Mouse (Mus musculus): ENCODE results near the gene Cnnm2. TPM values are rescaled to one million over a fixed set of nuclear protein-coding genes. Genes with fewer than 3 reads are reported as not detected.

The Cnnm2 gene
- polyA plus RNA-seq, 1 experiment from 2014 or later: 2.7 TPM

DNA sequence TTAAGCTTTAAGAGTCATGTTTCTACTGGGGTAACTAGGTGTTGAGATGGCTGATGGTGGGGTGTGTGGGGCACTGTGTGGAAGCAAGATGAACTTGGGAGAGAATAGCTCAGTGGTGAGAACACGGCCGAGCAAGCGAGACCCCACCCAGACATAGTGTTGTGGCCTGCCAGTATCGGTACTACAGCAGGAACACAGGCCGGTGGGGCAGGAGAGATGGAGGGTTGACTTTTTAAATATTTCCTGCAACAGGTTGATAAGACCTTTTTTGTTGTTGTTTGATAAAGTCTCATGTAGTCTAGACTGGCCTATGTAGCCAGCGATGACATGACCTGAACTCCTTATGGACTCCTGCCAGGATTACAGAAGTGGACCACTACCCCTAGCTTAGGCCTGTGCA is 139.4 kb downstream of the Cnnm2 start:
- WGBS: 65% methylated on average over 6 of the region's 6 CpGs
- ATAC-seq (replicated peaks; ENCODE audit: extremely low read depth, insufficient read depth, low FRiP score): no peak
- H3K9ac ChIP-seq (ENCODE audit: low read length): no peak overlapping the region
- H3K4me3 ChIP-seq (ENCODE audit: low read length): no peak overlapping the region
- H3K4me2 ChIP-seq (ENCODE audit: low read depth, low read length): no peak overlapping the region
- peaks cover 27% of the 10 kb centered on the region for H3K36me3 ChIP-seq (ENCODE audit: control insufficient read depth, insufficient read depth)
- no peak overlapping the region for H3K27ac ChIP-seq (ENCODE audit: low read length)
- H3K27me3 ChIP-seq (ENCODE audit: control insufficient read depth, insufficient read depth, low read length): no peaks in the 10 kb centered on the region
- H3K9me3 ChIP-seq (replicated peaks; ENCODE audit: control insufficient read depth, low read length): peaks cover 5% of the 10 kb centered on the region
- H3K4me1 ChIP-seq (ENCODE audit: control insufficient read depth, insufficient read depth, low read length): peaks cover 14% of the 10 kb centered on the region

DNA sequence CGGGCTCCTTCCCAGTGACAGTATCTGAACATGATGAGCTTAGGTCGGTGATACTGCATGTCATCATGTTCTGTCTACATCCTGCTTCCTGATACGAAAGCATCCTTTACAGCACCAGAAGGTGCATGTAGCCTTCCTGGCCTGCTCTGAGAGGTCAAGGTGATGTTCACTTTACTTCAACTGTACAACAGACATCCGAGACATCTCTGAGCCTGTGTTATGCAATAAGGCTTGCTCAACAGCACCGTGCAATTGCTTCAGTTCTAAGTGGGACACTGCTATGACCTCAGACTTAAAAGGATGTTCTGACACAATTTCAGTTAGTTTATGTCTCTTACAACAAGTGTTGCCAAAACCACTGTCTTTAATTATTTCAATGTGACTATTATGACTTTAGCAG is 139.9 kb downstream of the Cnnm2 start:
- H3K27ac ChIP-seq (ENCODE audit: low read length): no peak overlapping the region
- H3K36me3 ChIP-seq (ENCODE audit: control insufficient read depth, insufficient read depth): peaks cover 23% of the 10 kb centered on the region
- ATAC-seq (replicated peaks; ENCODE audit: extremely low read depth, insufficient read depth, low FRiP score): no peak
- peaks cover 5% of the 10 kb centered on the region for H3K9me3 ChIP-seq (replicated peaks; ENCODE audit: control insufficient read depth, low read length)
- no peak overlapping the region for H3K4me3 ChIP-seq (ENCODE audit: low read length)
- H3K4me1 ChIP-seq (ENCODE audit: control insufficient read depth, insufficient read depth, low read length): peaks cover 14% of the 10 kb centered on the region
- 77% methylated on average over 5 of the region's 5 CpGs for WGBS
- no peak overlapping the region for H3K4me2 ChIP-seq (ENCODE audit: low read depth, low read length)
- H3K27me3 ChIP-seq (ENCODE audit: control insufficient read depth, insufficient read depth, low read length): no peaks in the 10 kb centered on the region
- H3K9ac ChIP-seq (ENCODE audit: low read length): no peak overlapping the region

DNA sequence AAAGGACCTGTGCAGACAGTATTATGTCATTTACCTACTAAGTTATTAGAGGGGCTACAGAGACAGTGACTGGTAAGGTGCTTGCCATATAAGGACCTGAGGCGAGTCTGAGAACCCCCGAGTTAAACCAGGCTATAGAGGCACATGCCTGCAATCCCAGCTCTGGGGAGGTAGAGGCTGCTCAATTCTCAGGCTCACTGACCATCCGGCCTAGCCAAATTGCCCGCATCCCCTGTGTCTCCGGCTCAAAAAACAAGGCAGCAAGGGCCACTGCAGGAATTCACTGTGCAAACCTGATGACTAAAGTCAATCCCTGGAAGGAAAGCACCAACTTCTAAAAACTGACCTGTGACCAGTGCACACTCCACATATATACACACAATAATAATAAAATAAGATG is 142.0 kb downstream of the Cnnm2 start:
- no peak overlapping the region for H3K4me2 ChIP-seq (ENCODE audit: low read depth, low read length)
- H3K4me1 ChIP-seq (ENCODE audit: control insufficient read depth, insufficient read depth, low read length): peaks cover 14% of the 10 kb centered on the region
- no peaks in the 10 kb centered on the region for H3K27me3 ChIP-seq (ENCODE audit: control insufficient read depth, insufficient read depth, low read length)
- peaks cover 11% of the 10 kb centered on the region for H3K36me3 ChIP-seq (ENCODE audit: control insufficient read depth, insufficient read depth)
- ATAC-seq (replicated peaks; ENCODE audit: extremely low read depth, insufficient read depth, low FRiP score): no peak
- WGBS: 85% methylated on average over 5 of the region's 5 CpGs
- no peaks in the 10 kb centered on the region for H3K9me3 ChIP-seq (replicated peaks; ENCODE audit: control insufficient read depth, low read length)
- no peak overlapping the region for H3K27ac ChIP-seq (ENCODE audit: low read length)
- no peak overlapping the region for H3K4me3 ChIP-seq (ENCODE audit: low read length)
- no peak overlapping the region for H3K9ac ChIP-seq (ENCODE audit: low read length)

DNA sequence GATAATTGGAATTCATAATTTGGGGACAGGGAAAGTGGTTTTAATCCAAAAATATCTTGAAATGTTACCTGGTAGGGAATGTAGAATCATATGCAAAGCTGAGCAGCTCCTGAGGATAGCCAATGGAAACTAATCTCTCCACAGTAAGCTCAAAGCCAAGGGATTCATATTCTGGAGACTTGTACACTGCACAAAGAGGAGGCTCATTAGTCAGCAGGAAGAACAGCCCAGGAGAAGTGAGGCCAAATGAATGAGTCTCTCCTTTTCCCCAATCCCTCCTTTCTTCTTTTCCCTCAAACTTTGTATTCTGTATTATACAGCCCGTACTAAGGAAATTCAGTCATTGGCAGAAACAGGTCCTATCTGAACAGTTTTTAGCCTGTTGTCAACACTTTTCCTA is 143.5 kb downstream of the Cnnm2 start:
- H3K36me3 ChIP-seq (ENCODE audit: control insufficient read depth, insufficient read depth): peaks cover 9% of the 10 kb centered on the region; the same call in 1 of the 2 replicates

DNA sequence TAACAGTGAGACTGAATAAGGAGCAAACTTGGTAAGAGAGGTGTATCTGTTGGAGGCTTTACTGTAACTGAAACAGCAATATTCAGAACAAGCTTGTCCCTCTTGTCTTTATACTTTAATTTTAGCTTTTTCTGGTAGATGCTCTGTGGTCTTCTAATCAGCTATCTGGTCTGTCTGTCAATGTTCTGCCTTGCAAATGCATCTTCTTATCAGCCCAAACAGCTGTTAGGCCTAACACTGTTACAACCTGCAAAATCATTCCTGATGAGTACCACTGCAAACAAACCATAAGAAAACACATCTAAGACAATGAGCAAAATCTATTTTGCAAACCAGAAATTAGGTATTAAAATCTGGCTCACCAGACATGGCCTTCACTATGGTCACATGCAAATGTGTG is 144.0 kb downstream of the Cnnm2 start:
- Histone ChIP-seq H3K4me1 (ENCODE audit: control insufficient read depth, insufficient read depth, low read length) (peaks cover 4% of the 10 kb centered on the region), H3K9me3 (replicated peaks; ENCODE audit: control insufficient read depth, low read length) (no peaks in the 10 kb centered on the region), H3K9ac (ENCODE audit: low read length) (no peak overlapping the region), H3K4me2 (ENCODE audit: low read depth, low read length) (no peak overlapping the region), H3K36me3 (ENCODE audit: control insufficient read depth, insufficient read depth) (peaks cover 9% of the 10 kb centered on the region; the same call in 1 of the 2 replicates), H3K27me3 (ENCODE audit: control insufficient read depth, insufficient read depth, low read length) (no peaks in the 10 kb centered on the region), H3K27ac (ENCODE audit: low read length) (no peak overlapping the region), H3K4me3 (ENCODE audit: low read length) (no peak overlapping the region)
- ATAC-seq (replicated peaks; ENCODE audit: extremely low read depth, insufficient read depth, low FRiP score): no peak

More for the DNA sequence above, 143.5 kb downstream of the Cnnm2 start:
- Histone ChIP-seq H3K4me2 (ENCODE audit: low read depth, low read length) (no peak overlapping the region), H3K27ac (ENCODE audit: low read length) (no peak overlapping the region), H3K4me1 (ENCODE audit: control insufficient read depth, insufficient read depth, low read length) (peaks cover 7% of the 10 kb centered on the region), H3K9me3 (replicated peaks; ENCODE audit: control insufficient read depth, low read length) (no peaks in the 10 kb centered on the region), H3K4me3 (ENCODE audit: low read length) (no peak overlapping the region), H3K9ac (ENCODE audit: low read length) (no peak overlapping the region), H3K27me3 (ENCODE audit: control insufficient read depth, insufficient read depth, low read length) (no peaks in the 10 kb centered on the region)
- no peak for ATAC-seq (replicated peaks; ENCODE audit: extremely low read depth, insufficient read depth, low FRiP score)
- WGBS: 83% methylated on average over 1 of the region's 1 CpGs

DNA sequence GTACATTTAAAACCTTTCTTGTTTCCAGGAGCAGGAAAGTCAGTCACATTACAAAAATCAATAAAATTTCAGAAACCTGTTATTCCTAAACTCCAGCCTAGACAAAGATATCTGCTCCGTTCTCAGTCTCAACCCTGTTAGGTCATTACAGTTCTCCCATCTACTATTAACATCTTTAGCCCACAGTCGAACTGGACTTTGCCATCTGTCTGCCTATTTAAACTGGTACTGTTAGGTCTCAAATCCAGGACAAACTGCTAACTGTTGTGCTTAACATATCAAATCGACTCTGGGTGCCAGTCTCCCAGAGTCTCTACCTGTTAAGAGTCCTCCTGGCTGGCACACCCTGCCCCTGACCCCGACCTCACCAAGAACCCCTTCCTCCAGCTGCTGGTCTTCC is 144.6 kb downstream of the Cnnm2 start:
- Histone ChIP-seq H3K4me1 (ENCODE audit: control insufficient read depth, insufficient read depth, low read length) (peaks cover under 1% of the 10 kb centered on the region), H3K27me3 (ENCODE audit: control insufficient read depth, insufficient read depth, low read length) (no peaks in the 10 kb centered on the region), H3K4me3 (ENCODE audit: low read length) (no peak overlapping the region), H3K9ac (ENCODE audit: low read length) (no peak overlapping the region), H3K36me3 (ENCODE audit: control insufficient read depth, insufficient read depth) (peaks cover 9% of the 10 kb centered on the region; the same call in 1 of the 2 replicates), H3K27ac (ENCODE audit: low read length) (no peak overlapping the region), H3K4me2 (ENCODE audit: low read depth, low read length) (no peak overlapping the region), H3K9me3 (replicated peaks; ENCODE audit: control insufficient read depth, low read length) (no peaks in the 10 kb centered on the region)
- no peak for ATAC-seq (replicated peaks; ENCODE audit: extremely low read depth, insufficient read depth, low FRiP score)
- WGBS: 82% methylated on average over 4 of the region's 4 CpGs

DNA sequence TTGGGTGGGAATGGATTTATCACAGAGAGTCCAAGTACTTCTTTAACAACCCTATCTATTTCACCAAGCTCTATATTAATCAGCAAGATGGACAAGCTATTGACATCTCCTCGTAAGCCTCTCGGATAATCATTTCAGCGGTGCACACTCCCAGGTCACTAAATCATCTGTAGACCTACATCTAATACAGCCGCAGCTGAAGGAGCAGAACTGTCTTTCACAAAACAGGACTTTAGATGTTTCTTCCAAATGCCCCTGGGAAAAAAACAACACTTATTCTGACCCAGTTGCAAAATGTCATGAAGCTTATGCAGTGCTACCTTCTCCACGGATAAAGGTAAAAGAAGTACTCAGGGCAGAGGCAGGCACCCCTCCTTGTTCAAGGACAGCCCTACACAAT is 146.8 kb downstream of the Cnnm2 start:
- H3K4me3 ChIP-seq (ENCODE audit: low read length): no peak overlapping the region
- no peaks in the 10 kb centered on the region for H3K27me3 ChIP-seq (ENCODE audit: control insufficient read depth, insufficient read depth, low read length)
- H3K4me2 ChIP-seq (ENCODE audit: low read depth, low read length): no peak overlapping the region
- H3K9me3 ChIP-seq (replicated peaks; ENCODE audit: control insufficient read depth, low read length): no peaks in the 10 kb centered on the region
- WGBS: 85% methylated on average over 5 of the region's 5 CpGs
- no peak overlapping the region for H3K9ac ChIP-seq (ENCODE audit: low read length)
- no peak for ATAC-seq (replicated peaks; ENCODE audit: extremely low read depth, insufficient read depth, low FRiP score)
- no peaks in the 10 kb centered on the region; the same call in 1 of the 2 replicates for H3K4me1 ChIP-seq (ENCODE audit: control insufficient read depth, insufficient read depth, low read length)
- H3K27ac ChIP-seq (ENCODE audit: low read length): no peak overlapping the region
- peaks cover 9% of the 10 kb centered on the region; the same call in 1 of the 2 replicates for H3K36me3 ChIP-seq (ENCODE audit: control insufficient read depth, insufficient read depth)

DNA sequence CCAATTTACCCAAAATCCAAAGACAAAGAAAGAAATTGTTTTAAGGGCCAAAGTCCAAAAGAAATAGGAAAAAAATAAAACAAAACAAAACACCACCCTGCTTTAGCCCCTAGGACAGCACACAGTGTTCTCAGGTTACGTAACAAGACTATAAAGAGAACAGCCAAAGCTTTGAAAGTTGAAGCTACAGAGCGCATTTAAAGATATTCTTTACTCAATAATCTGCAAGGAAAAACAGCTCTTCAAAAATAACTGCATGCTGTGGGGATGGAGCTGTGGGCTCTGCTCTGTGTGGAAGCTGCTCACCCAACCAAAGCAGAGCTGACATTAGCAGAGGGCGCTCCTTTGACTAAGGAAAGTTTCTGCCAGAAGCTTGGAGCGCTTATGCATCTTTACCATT is 147.6 kb downstream of the Cnnm2 start:
- no peak overlapping the region for H3K4me3 ChIP-seq (ENCODE audit: low read length)
- no peaks in the 10 kb centered on the region; the same call in 1 of the 2 replicates for H3K4me1 ChIP-seq (ENCODE audit: control insufficient read depth, insufficient read depth, low read length)
- no peak for ATAC-seq (replicated peaks; ENCODE audit: extremely low read depth, insufficient read depth, low FRiP score)
- no peaks in the 10 kb centered on the region for H3K9me3 ChIP-seq (replicated peaks; ENCODE audit: control insufficient read depth, low read length)
- H3K27ac ChIP-seq (ENCODE audit: low read length): no peak overlapping the region
- H3K4me2 ChIP-seq (ENCODE audit: low read depth, low read length): no peak overlapping the region
- 76% methylated on average over 4 of the region's 4 CpGs for WGBS
- H3K27me3 ChIP-seq (ENCODE audit: control insufficient read depth, insufficient read depth, low read length): no peaks in the 10 kb centered on the region
- H3K9ac ChIP-seq (ENCODE audit: low read length): no peak overlapping the region
- H3K36me3 ChIP-seq (ENCODE audit: control insufficient read depth, insufficient read depth): peaks cover 3% of the 10 kb centered on the region; the same call in 1 of the 2 replicates

DNA sequence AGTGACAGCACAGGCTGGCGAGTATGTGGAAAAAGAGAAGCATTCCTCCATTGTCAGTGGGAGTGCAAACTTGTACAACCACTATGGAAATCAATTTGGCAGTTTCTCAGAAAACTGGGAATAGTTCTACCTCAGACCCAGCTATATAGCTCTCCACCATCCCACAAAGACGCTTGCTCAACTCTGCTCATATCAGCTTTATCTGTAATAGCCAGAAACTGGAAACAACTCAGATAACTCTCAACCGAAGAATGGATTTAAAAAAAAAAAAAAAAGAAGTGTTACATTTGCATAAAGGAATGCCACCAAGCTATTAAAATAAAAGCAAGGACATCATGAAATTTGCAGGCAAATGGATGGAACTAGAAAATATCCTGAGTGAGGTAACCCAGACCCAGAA is 150.1 kb downstream of the Cnnm2 start:
- Histone ChIP-seq H3K9ac (ENCODE audit: low read length) (no peak overlapping the region), H3K4me3 (ENCODE audit: low read length) (no peak overlapping the region), H3K4me2 (ENCODE audit: low read depth, low read length) (no peak overlapping the region), H3K4me1 (ENCODE audit: control insufficient read depth, insufficient read depth, low read length) (peaks cover 4% of the 10 kb centered on the region; the same call in 1 of the 2 replicates), H3K27me3 (ENCODE audit: control insufficient read depth, insufficient read depth, low read length) (no peaks in the 10 kb centered on the region), H3K27ac (ENCODE audit: low read length) (no peak overlapping the region), H3K36me3 (ENCODE audit: control insufficient read depth, insufficient read depth) (0 out of 2 replicates have a peak, but pooled peaks cover 2% of the 10 kb centered on the region), H3K9me3 (replicated peaks; ENCODE audit: control insufficient read depth, low read length) (no peaks in the 10 kb centered on the region)
- no peak for ATAC-seq (replicated peaks; ENCODE audit: extremely low read depth, insufficient read depth, low FRiP score)
- WGBS: 64% methylated on average over 3 of the region's 3 CpGs
